Comparison of ENCODE assay signal across 22 mouse cellular contexts in the genomic region with DNA sequence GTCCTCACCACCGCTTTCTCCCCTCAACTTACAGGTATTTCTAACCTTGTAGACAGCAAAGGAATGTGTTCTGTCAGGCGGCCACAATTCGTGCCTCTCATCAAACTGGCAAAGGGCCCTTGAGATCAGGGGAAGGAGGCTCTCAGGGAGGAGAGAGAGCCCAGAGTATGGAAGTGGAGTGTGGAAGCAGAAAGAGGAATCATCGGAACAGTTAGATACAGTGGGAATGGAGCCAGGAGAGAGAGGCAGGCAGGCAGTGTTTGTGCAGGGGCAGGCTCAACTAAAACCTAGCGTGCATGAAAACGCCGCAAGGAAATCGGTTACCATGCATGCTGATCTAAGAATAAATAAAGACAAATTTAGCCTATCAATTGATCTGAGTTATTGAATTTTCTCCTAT. TPM values are rescaled to one million over a fixed set of nuclear protein-coding genes. Genes with fewer than 3 reads are reported as not detected.
DNase-seq lines count a peak whose midpoint lies in the region; ATAC-seq and TF ChIP-seq lines count a peak whose summit lies in the region.
"Had no signal": no experiment of that assay in that cellular context is flagged by ENCODE, and none has a peak within 500 bp of the region (broad histone marks: within the 10 kb centered on the region; RNA-seq: fewer than 3 reads in every experiment).

No protein-coding gene starts in this region.

- H3K27ac ChIP-seq in cerebellum, adult 2 months (ENCODE audit: insufficient read depth, low read length): no peak overlapping the region
- H3K27ac ChIP-seq in heart, embryonic 12.5 days (ENCODE audit: poor library complexity, severe bottlenecking): no peak overlapping the region
- no peak overlapping the region for H3K27ac ChIP-seq in heart, adult 2 months
- H3K27ac ChIP-seq in layer of hippocampus, adult 2 months: peak overlapping the region; percentile 8
- H3K27ac ChIP-seq in lung, embryonic 15.5 days: no peak overlapping the region
- H3K27ac ChIP-seq: embryonic facial prominence, embryonic 13.5 days; hindbrain, embryonic 14.5 days; limb, embryonic 15.5 days; neural tube, embryonic 15.5 days had no signal

- peak; percentile 20 to 34 for DNase-seq in cerebellum, adult 2 months
- no peak for DNase-seq in cerebellum, adult 11 months
- no peak for DNase-seq in heart, adult 2 months
- peak in 1 of 2 experiments; percentile 32 for DNase-seq in layer of hippocampus, adult 2 months (ENCODE audit: low spot score in 2 of 2)
- no peak for DNase-seq in layer of hippocampus, postnatal 10 days (ENCODE audit: low spot score in 2 of 2)
- DNase-seq in thymus, postnatal 25 days: no peak
- DNase-seq: adrenal gland, adult 8-10 months; kidney, adult 2 months; kidney, postnatal 36 days; liver, postnatal 0 days; retina, postnatal 1 day; thymus, postnatal 36 days had no signal

- no peak overlapping the region for H3K4me3 ChIP-seq in cerebellum, adult 2 months (replicated peaks; ENCODE audit: insufficient read depth, low read depth, low read length)
- no peak overlapping the region for H3K4me3 ChIP-seq in heart, embryonic 12.5 days
- H3K4me3 ChIP-seq in heart, adult 2 months: no peak overlapping the region
- H3K4me3 ChIP-seq in layer of hippocampus, adult 2 months: no peak overlapping the region
- H3K4me3 ChIP-seq in lung, embryonic 15.5 days: no peak overlapping the region
- H3K4me3 ChIP-seq: embryonic facial prominence, embryonic 13.5 days; limb, embryonic 15.5 days; neural tube, embryonic 15.5 days had no signal

- no peak for ATAC-seq in heart, embryonic 12.5 days (ENCODE audit: insufficient number of reproducible peaks, low FRiP score)
- peak; percentile 72; the same call in 1 of the 2 replicates for ATAC-seq in lung, embryonic 15.5 days (ENCODE audit: borderline replicate concordance, extremely low read depth, low FRiP score, low TSS enrichment)
- ATAC-seq: liver, postnatal 0 days had no signal

- no peak for TF ChIP-seq CTCF in cerebellum, adult 2 months (IDR thresholded peaks at IDR 0.05; ENCODE audit: borderline replicate concordance, insufficient read depth, low read depth, low read length)
- TF ChIP-seq CTCF in heart, adult 2 months (IDR thresholded peaks at IDR 0.05): no peak
- no peak for TF ChIP-seq CTCF in layer of hippocampus, adult 2 months (conservative IDR thresholded peaks at IDR 0.05)

- TF ChIP-seq EP300 in heart, adult 2 months (IDR thresholded peaks at IDR 0.05; ENCODE audit: insufficient read depth, low read depth, low read length): no peak

- H3K9ac ChIP-seq in heart, embryonic 12.5 days: no peak overlapping the region
- H3K9ac ChIP-seq in heart, adult 2 months (ENCODE audit: low read depth, low read length): no peak overlapping the region
- no peak overlapping the region for H3K9ac ChIP-seq in lung, embryonic 15.5 days
- H3K9ac ChIP-seq: embryonic facial prominence, embryonic 13.5 days; hindbrain, embryonic 14.5 days; limb, embryonic 15.5 days; liver, postnatal 0 days; neural tube, embryonic 15.5 days had no signal

- H3K36me3 ChIP-seq in heart, embryonic 12.5 days: no peaks in the 10 kb centered on the region
- no peaks in the 10 kb centered on the region for H3K36me3 ChIP-seq in heart, adult 2 months (ENCODE audit: control insufficient read depth, insufficient read depth, low read length)
- no peaks in the 10 kb centered on the region for H3K36me3 ChIP-seq in lung, embryonic 15.5 days
- H3K36me3 ChIP-seq: embryonic facial prominence, embryonic 13.5 days; limb, embryonic 15.5 days; neural tube, embryonic 15.5 days had no signal

- no peak for TF ChIP-seq POLR2A in cerebellum, adult 2 months (IDR thresholded peaks at IDR 0.05; ENCODE audit: borderline replicate concordance, insufficient read depth, low read length)
- TF ChIP-seq POLR2A in heart, adult 2 months (IDR thresholded peaks at IDR 0.05; ENCODE audit: insufficient read depth, low read depth, low read length): no peak

- H3K4me2 ChIP-seq in heart, embryonic 12.5 days: 0 out of 2 replicates have a peak overlapping the region, but pooled peaks have one; percentile 23
- peak overlapping the region; percentile 35 for H3K4me2 ChIP-seq in lung, embryonic 15.5 days
- H3K4me2 ChIP-seq: embryonic facial prominence, embryonic 13.5 days; hindbrain, embryonic 14.5 days; limb, embryonic 15.5 days; midbrain, embryonic 11.5 days; neural tube, embryonic 15.5 days had no signal

- intact Hi-C loops in heart, adult 2 months (cut with DNase I): no loop called here

- no peaks in the 10 kb centered on the region for H3K9me3 ChIP-seq in heart, embryonic 12.5 days (replicated peaks)
- H3K9me3 ChIP-seq in lung, embryonic 15.5 days: no peaks in the 10 kb centered on the region
- H3K9me3 ChIP-seq: embryonic facial prominence, embryonic 13.5 days; limb, embryonic 15.5 days; neural tube, embryonic 15.5 days had no signal

- no peaks in the 10 kb centered on the region for H3K4me1 ChIP-seq in cerebellum, adult 2 months (ENCODE audit: control insufficient read depth, insufficient read depth, low read length)
- no peaks in the 10 kb centered on the region for H3K4me1 ChIP-seq in heart, embryonic 12.5 days (replicated peaks)
- no peaks in the 10 kb centered on the region for H3K4me1 ChIP-seq in heart, adult 2 months (ENCODE audit: control insufficient read depth, insufficient read depth, low read length)
- peaks cover 10% of the 10 kb centered on the region; the same call in 1 of the 2 replicates for H3K4me1 ChIP-seq in lung, embryonic 15.5 days
- H3K4me1 ChIP-seq: limb, embryonic 15.5 days; neural tube, embryonic 15.5 days had no signal

- 45% methylated on average over 8 of the region's 8 CpGs for WGBS in cerebellum, adult 2 months
- WGBS in heart, embryonic 12.5 days: 51% methylated on average over 8 of the region's 8 CpGs
- whole genome bisulfite sequencing in heart, adult 2 months: 38% methylated on average over 8 of the region's 8 CpGs
- 25% methylated on average over 8 of the region's 8 CpGs for WGBS in lung, embryonic 15.5 days

- H3K79me2 ChIP-seq in heart, adult 2 months (replicated peaks; ENCODE audit: control insufficient read depth, insufficient read depth, low read length): no peaks in the 10 kb centered on the region

- H3K27me3 ChIP-seq in cerebellum, adult 2 months (ENCODE audit: control insufficient read depth, insufficient read depth, low read length): no peaks in the 10 kb centered on the region
- H3K27me3 ChIP-seq in heart, embryonic 12.5 days (replicated peaks): no peaks in the 10 kb centered on the region
- H3K27me3 ChIP-seq in heart, adult 2 months (ENCODE audit: control insufficient read depth, insufficient read depth, low read length): 0 out of 2 replicates have a peak, but pooled peaks cover 1% of the 10 kb centered on the region
- no peaks in the 10 kb centered on the region for H3K27me3 ChIP-seq in lung, embryonic 15.5 days
- H3K27me3 ChIP-seq: embryonic facial prominence, embryonic 13.5 days; limb, embryonic 15.5 days; neural tube, embryonic 15.5 days had no signal

RNA-seq across cellular contexts. Expression of a gene that starts 23.0 kb away (rescaled TPM):
- polyA plus RNA-seq in cerebellum, adult 2 months (2012; rRNA removed): 1.5 and 2.5 TPM in 2 replicates
- 0.10 and 0.19 TPM in 2 replicates for polyA plus RNA-seq in heart, embryonic 12.5 days (2016; fragmentation: Nextera tagmentation; extraction: Ambion mirVana)
- not detected for total RNA-seq in heart, adult 2 months (2021)
- polyA plus RNA-seq in heart, adult 2 months (2012; rRNA removed): 0.55 TPM in 1 of 2 replicates, not detected in the other
- total RNA-seq in layer of hippocampus, adult 2 months (2021): 10 to 100 TPM; 12.8 to 14.8 TPM
- total RNA-seq in layer of hippocampus, postnatal 10 days (2021): 10 to 100 TPM; 10.4 to 12.2 TPM
- 1.4 and 1.7 TPM in 2 replicates for polyA plus RNA-seq in lung, embryonic 15.5 days (2015; fragmentation: Nextera tagmentation; extraction: Ambion mirVana)
- total RNA-seq: common myeloid progenitor, adult 5-6 weeks; gastrocnemius, adult 18-20 months had no signal
- polyA plus RNA-seq: spleen, adult 2 months had no signal

Comparison
In these comparisons a context has a peak if more than half of its experiments do, and no peak if none do; other contexts are left out.
1. DNase-seq: peak in cerebellum, adult 2 months (2 of 2); none in cerebellum, adult 11 months (single experiment), heart, adult 2 months (0 of 2), layer of hippocampus, postnatal 10 days (0 of 2) and thymus, postnatal 25 days (single experiment).